Mouse (Mus musculus): ENCODE results near the gene Tead2.

DNA sequence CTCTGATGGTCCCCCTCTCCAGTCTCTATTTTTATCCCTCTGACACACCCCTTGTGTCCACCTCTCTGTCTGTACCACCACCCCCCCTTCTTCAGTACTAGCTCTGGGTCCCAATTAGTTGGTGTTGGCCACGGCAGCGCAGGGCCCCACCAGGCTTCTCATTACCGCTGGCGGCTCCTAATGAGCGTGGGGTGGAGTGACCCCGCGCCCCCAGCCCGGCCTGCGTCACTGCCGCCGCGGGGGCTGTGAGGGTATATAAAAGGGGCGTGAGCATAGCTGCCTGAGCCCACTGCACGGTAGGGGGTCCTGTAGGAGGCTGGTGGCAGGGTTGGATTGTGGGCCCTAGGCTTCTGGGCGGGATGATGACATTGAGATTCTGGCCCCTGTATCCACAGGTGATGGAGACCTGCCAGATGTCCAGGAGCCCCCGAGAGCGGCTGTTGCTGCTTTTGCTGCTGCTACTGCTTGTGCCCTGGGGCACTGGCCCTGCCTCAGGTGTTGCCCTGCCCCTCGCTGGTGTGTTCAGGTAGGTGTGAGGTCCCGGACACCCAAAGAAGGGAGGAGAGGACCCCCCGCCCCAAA lies 34.6 kb upstream of the Tead2 start, which contains the start of gene Pth2:
- no peak for TF ChIP-seq CTCF (IDR thresholded peaks at IDR 0.05; ENCODE audit: low read depth)
- TF ChIP-seq EP300 (IDR thresholded peaks at IDR 0.05; ENCODE audit: low read depth) = no peak

Measured in liver, postnatal 0 days (tissue).